Mouse (Mus musculus) spleen, postnatal 10 days (tissue): ENCODE measurements around the gene Sdf4.

ENCODE experiments used
- DNase-seq, 2 experiments: peaks; one replicate each; pipeline ENCODE4 v3.0.0; 2021 to 2022; ENCODE audit warnings: low spot score in 2 of 2

The Sdf4 gene

DNA sequence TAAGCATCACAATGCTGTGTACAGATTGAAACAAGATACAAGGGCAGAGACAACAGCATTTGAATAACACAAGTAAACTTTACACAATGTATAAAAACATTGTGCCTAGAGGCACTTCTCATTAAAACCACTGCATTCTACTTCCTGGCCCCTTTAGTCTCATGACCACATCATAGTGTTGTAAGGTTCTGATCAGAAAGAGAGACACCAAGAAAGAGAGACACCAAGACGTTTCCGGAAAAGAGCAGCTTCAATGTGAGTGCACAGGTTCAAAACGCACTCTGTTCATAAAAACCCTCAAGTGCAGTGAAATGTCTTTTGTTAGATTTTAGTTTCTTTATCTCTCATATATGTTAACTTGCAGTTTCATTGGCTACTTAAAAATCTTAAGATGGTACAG, 11.4 kb downstream of the Sdf4 start:
- no peak for DNase-seq

DNA sequence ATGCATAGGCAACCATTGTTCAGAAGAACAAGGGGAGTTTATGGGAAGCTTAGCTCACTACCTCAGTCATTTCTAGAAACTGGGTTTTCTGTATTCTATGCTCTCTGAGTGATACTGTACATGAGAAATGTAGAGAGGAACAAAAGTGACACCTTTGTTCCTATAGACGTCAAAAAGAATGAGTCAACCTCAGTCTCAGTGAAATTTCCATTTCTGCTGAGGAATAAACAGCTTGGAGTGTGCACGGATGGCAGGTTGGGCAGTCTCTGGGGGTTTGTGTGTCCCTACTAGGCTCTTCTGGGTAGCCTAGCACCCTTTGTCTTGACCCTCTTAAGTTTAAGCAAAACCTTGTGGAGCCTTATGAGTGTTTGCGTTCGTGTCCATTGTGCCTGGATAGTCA, 15.7 kb downstream of the Sdf4 start:
- no peak for DNase-seq

DNA sequence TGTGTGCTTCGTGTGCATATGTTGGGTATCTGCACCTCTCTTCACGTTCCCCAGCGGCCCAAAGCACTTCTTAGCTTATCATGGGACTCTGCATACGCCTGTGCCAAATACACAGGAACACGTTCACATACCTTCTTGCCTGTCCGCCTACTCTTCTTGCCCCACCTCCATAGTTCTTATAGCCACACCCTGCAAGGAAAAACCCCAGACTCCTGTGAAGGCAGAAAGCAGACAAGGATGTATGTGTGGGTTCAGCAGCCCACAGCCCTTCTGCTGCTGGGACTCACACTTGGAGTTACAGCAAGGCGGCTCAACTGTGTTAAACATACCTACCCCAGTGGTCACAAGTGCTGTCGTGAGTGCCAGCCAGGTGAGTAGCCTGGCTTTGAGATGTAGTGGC, 21.0 kb downstream of the Sdf4 start, which contains the start of gene Tnfrsf4:
Gene Tnfrsf4, plus strand, starts transcription at position 207 of the 400 bp plus-strand sequence.
- DNase-seq = no peak

DNA sequence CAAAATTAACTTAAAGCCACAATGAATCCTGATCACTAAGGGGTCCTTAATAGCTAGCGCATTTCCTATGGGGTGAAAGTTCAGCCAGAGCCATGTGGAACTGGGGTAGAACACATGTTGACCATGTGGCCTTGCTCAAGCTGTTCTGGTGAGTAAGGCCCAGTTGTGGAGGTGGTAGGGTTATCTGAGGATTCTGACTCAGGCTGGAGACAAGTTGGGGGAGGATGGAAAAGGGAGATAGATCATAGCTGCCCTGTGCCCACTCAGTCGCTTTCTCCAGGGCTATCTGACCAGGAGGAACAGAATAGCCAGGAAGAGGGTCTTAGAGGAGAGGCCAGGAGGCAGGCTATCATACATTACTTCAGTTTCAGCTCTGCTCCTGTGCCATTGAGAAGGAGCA, 21.8 kb downstream of the Sdf4 start:
- DNase-seq = no peak

DNA sequence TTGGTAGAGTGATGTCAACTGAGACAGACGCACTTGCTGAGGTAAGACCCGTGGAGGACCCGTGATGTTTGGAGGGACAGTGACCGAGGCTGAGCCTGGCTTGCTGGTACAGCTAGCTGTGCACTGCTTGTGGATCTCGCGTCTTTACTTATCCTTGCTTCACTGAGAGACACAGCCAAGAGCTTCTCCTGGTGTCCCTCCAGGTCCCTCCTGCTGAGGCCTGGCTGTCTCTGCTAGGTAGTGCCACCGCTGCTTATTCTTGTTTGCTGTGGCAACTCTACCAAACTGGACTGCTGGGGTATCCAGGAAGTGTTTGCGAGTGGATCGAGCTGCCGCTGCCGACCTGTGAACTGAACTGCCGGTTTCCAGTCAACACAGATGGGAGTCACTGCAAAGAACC, 27.1 kb downstream of the Sdf4 start:
- no peak for DNase-seq

DNA sequence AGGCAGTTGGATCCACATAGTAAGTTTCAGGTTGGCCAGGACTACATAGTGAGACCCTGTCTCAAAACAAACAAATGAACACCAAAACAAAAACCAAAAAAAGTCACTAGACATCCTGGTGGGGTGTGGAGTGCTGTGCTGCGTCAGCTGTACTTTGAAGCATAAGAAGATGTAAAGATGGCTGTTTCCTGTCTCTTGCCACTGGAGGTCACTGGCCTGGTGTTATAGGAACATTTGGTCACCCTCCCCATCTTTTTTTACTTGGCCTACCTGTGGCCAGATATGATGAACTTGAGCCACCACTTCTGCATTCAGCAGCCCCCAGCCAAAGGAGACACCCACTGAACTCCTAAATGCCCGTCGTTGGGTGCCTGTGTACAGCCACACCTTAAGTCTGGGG, 28.7 kb downstream of the Sdf4 start:
- no peak for DNase-seq

DNA sequence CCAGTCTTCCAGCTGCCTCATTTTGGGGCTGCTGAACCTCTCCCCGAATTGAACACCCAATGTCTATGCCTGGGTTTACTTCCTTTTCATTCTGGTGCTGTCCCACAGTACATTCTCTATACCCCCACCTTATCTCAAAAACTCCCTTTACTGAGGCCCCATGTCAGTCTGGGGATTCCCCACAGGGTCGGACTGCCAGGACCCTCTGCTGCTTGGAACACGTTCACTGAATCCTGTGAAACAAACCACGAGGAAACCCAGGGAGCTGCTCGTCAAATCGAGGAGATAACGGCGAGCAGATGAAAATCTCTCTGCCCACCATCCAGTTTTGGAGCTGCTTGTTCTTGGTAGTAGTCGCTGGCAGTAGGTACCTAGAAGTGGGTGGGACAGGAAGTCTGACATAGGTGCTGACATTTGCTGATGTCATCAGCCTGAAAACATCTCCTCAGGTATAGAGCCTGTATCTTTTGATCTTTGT, 29.3 kb downstream of the Sdf4 start:
- DNase-seq = no peak

DNA sequence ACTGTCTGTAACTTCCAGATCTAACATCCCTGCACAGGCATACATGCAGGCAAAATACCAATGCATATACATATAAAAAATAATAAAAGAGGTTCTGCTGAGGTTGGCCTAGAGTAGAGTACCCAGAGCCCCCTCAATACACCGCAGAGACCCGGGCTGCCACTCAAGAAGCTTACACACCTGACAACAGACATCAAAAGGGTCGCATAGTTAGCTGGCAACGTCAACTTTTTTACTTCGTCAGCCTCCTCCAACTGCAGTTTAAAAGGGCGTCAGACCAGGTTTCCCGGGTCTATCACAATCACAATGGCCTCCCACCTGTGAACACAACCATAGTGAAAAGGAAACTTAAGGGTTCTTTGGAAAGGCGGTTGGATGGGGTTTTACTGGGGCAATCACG, 30.8 kb downstream of the Sdf4 start:
- DNase-seq = no peak

DNA sequence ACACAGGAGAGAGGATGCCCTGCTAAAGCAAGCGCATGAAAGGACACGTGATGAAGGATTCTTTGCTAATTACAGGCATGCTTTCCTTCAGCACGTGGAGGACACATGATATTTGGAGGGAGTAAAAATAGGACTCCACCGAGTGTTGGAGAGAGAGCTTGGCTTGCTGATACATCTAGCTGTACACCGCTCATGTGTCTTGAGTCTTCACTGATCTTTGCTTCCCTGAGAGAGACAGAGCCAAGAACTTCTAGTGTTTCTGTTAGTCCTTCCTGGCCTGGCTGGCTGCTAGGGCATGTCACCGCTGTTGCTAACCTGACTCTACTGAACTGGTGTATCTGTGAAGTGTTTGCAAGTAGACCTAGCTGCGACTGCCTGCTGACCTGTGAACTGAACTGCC, 31.5 kb downstream of the Sdf4 start:
- no peak for DNase-seq

DNA sequence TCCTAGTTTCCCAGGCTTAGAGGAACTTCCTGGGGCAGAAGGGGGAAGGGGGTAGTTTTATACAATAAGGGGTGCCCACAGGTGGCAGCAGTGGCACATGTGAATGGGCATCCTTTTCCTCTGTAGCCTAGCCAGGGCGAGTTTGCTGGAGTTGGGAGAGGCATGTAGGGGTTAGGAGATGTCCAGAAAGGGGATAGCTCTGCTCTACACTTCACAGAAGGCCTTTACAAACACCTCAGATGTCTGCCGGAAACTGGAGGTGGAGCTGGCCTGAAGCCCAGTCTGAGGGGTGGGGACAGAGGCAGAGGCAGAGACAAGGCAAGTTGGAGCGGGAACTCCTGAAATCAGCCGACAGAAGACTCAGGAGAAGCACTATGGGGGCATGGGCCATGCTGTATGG, 33.3 kb downstream of the Sdf4 start, which contains the start of gene Tnfrsf18:
Gene Tnfrsf18, plus strand, starts transcription at position 152 of the 400 bp plus-strand sequence.
- peak in 1 of 2 experiments; percentile 46 for DNase-seq

DNA sequence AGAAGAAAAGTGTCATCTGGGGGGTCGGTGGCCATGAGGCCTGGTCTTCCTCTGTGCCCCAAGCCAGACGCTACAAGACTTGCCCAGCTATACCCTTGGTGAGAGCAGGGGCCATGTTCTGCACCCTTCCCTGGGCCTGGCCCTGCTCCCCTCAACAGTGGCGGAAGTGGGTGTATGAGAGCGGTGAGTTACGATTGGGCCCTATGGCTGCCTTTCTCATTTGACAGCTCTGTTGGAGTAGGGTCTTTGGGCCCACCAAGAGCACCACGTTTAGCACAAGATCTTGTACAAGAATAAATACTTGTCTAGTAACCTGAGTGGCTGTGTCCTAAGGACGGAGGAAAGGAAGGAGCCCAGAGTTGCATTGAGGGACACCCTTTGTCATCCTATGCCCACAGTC, 35.9 kb downstream of the Sdf4 start:
- DNase-seq = no peak

DNA sequence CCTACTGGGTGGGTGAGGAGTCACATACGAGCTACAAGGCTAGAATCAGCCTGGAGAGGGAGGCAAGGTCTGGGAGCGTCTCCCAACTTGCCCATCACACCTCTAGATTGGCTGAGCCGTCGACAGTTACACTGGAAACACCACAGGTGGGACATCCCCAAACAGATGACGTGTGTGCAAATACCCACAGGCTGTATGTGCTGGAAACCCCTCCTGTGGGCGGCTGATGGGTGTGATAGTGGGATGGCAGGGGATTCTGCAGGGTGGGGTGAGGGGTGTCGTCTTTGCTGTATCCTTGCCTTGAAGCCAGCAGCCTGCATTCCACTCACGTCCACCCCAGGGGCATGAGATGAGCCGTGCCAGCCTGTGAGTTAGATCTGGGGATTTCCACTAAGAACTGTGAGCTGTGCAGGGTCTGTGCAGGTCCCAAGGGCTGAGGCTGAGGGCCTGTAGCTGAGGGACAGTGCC, 38.0 kb downstream of the Sdf4 start:
- no peak for DNase-seq

DNA sequence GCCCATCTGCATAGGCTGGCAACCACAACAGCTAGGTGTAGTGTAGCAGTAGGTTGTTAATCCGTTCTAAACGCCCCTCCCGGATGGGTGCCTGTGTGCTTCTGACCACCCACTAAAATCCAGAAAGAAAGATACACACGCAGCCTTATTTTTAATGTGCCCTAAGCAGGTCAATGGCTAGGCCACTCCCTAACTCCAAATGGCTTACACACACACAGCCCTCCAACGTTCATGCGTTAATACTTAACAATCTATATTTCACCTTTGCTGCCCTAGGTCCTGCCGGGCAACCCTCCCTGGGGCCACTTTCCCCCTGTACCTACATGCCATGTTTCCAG, 38.6 kb downstream of the Sdf4 start:
- no peak for DNase-seq

DNA sequence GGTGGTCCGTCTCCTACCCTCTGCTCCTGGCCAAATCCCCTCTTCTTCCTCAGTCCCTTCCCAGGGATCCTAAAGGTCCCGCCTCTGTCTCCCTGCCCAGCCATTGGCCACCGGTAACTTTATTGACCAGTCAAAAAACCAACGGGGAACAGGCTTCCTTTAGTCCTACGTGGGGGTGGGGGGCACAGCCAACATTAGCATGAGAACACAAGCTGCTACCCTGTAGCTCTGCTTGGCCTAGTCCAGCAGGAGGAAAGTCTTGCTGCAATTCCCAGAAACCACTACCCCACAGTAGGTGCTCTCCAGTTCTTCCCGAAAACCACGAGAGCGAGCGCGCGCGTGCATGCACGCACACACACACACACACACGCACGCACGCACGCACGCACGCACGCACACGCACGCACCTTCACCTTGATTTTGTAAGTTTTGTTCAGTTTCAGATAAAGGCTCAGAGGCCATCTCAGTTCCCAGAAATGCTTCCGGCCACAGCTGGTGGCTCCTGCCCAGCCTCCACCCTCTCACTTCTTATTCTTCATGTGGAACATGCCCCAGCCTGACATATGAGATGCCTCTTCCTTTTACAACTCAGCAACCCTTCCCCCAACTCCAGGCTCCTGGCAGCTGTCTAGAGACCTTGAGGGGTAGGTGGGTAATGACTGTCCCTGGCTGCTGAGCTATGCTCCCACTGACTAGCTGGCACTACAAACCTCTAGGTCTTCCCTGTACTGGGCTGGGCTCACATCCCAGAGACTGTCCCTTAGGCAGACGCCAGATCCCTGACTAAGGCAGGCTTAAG, 39.1 kb downstream of the Sdf4 start:
- peak; percentile 33 to 60 for DNase-seq

DNA sequence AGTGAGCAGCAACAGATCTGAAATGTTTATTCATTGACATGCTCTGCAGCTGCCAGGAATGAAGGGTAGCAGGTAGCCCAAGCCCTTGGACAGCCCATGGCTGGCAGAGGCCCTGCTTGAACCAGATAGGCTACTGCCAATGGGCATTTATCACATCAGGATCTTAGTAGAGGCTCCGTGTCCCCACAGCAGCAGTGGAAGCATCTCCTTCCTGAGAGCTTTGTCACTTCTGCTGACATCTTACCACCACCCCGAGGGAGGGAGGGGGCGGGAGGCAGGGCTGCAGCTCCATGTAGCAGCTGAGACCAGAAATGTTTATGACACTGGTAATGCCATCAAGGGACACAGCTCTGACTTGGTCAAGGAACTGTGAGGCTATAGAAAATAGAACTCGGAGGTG, 40.2 kb downstream of the Sdf4 start:
- DNase-seq = no peak

DNA sequence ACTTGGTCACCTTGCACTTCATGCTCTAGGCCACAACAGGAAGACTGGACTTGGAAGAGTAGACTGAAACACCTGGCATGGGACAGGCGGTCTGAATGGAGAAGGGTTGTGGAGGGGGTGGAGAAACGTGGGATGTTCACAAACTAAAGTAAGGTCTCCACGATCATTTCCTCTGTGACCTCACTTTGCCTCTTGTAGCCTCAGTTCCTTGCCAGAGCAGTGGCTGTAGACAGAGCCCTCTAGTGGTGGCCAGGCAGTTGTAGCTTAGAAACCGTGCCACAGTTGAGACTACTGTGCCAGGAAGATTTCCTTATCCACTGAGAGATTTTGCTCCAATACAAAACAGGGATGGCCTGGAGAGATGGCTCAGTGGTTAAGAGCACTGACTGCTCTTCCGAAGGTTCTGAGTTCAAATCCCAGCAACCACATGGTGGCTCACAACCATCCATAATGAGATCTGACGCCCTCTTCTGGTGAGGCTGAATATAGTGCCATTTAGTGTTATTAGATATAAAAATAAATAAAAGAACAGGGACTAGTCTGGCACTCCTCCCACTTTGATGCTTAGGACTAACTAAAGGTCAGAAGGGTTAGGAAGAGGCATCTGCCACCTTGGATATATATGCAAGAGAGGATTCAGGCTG, 40.9 kb downstream of the Sdf4 start:
- peak in 1 of 2 experiments; percentile 68 for DNase-seq

DNA sequence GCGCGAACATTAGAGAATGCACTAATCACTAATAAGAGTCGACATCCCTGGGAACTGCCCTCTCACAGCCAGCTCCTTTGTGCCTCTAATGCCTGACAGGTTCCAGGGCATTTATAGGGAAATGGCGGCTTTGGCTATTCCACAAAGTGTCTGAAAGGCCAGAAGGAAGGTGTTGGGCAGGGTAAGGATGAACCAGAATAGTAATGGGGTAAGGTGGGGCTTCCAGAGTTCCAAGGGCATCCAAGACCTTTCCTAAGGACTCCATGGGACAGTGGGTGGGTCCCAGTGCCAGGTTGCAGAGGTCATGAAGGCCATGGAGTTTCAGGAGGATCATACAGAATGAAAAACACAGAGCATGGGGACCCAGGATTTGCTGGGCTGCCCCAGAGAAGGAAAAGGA, 41.6 kb downstream of the Sdf4 start:
- DNase-seq = no peak

DNA sequence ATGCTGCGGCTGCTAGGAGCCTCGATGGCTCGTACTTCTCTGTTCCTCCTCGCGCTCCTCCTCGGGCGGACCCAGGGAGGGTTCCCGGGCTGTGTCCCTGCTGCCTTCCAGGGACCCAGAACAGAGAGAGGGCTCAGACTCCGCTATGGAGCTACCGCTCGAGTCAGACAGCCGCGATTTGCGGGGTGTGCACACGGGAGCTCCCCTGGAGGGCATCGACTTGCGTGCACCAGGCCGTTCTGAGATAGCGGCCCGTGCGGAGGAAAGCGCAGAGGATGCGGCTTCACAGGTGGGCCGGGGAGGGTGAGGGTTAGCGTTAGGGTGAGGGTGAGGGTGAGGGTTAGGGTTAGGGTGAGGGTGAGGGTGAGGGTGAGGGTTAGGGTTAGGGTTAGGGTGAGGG, 42.2 kb downstream of the Sdf4 start:
- DNase-seq = no peak

DNA sequence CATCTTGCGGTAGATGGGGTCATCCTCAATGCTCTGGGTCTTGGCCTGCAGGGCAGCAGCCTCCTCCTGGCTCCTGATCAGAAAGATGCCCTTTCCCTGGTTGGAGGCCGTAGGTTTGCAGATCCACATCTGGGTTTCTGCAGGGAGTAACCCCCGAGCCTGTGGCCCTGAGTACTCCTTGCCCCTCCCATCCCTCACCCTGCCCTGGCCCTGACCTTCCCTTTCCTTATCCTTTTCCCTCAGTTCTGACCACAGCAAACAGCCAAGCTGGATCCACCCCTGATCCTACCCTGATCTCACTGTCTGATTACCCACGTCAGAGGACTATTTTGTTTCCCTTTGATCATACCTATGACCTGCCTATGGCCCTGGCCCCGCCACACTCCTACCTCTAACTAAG, 52.1 kb downstream of the Sdf4 start:
- DNase-seq = no peak

DNA sequence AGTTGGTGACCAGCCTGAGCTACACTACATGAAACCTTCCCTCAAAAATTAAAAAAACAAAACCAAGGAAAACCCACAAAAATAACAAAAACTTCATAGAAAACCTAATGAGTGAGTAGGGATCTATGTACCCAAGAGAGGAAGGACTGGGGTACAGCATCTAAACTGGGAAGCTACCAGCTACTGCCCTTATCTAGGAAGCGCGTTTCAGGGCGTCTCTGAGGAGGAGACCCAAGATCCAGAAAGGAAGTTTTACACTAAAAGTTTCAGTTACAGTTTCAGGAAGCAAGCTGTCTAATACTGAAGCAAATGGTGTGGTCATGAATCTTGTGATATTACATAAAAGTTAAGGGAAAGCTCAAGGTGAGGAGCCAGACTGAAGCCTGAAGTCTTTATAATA, 57.1 kb downstream of the Sdf4 start:
- no peak for DNase-seq

DNA sequence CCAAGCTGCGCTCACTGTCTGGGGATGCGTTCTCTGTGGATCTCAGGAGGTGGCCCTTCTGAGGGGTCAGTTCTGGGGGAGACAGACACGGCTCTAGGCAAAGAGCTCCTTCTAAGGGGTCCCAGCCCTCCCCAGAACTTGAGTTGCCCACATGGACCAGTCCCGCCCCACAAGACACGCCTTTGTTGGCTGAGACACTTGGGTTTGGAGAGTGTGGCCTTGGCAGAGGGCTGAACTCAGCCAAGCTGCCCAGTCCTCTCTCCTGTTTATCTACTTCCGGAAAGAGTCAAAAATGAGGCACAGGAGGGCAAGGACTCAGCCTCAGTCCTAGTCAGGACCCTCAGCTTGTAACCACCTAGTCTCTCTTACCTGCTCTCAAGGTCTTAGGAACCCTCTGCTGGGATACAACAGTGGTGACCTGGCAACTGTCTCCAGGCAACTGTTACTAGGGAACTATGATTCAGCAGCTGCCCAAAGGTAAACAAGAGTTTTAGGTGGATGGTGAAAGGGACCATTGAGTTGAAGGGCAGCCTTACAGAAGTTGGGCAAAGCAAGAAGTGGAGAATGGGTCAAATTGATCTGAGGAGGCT, 57.8 kb downstream of the Sdf4 start:
- no peak for DNase-seq

DNA sequence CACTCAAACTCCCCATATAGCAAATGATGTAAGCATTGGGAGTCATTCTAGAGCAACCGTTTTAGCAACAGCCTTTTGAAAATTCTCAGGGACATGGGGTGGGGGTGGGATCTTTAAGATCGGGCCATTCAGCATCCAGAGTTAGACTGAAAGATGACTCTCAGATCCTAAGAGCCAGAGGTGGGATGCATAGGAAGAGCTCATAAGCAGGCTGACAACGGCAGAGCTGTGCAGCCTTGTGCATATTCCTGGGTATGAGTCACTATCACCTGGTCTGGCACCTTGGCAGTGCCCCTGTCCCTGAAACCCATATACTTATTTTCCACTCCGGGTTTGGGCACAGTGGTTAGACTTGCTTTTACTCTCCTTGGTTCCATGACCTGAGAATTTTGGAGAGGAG, 60.4 kb downstream of the Sdf4 start:
- no peak for DNase-seq

DNA sequence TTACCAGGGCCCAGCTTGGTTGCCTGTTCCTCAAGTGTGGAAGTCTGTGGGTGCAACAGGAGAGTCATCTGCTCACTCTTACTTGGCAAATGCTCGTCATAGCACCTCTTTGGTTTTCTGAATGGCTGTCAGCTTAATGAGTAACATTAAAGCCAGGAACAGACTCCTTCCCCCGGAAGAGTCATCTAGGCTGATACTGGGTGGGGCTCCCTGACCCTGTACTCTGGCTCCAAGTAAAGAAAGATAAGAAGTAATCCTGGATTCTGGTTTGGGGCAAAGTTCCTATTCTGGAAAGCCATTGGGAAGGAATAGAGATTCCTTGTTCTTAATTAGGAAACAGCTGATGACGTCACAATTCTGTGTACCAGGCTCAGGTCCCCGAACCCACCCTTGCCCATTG, 61.5 kb downstream of the Sdf4 start:
- DNase-seq = no peak
